Mouse (Mus musculus) bone marrow, adult 2 months (tissue): Measurements from ENCODE around the gene Prame. TPM values are rescaled to one million over a fixed set of nuclear protein-coding genes. Genes with fewer than 3 reads are reported as not detected.
"Not testable (repeated sequence)": the region's sequence is repeated elsewhere in the genome, so short reads cannot be mapped to it uniquely, and the experiment has no call there.

Source experiments
- H3K27ac ChIP-seq: fragments of 200-500 bp; 2 replicates; pipeline ENCODE4 v1.5.1; 2012; ENCODE audit warnings: low read depth, mild to moderate bottlenecking, control low read depth, inconsistent platforms, low read length; ENCODE audit not compliant: control insufficient read depth, poor library complexity, insufficient read depth
- H3K4me1 ChIP-seq: fragments of 200-500 bp; 2 replicates; pipeline ENCODE4 v1.6.1; 2011; ENCODE audit warnings: low read length; ENCODE audit not compliant: control insufficient read depth, insufficient read depth
- H3K4me3 ChIP-seq: fragments of 200-500 bp; replicated peaks from 2 replicates; pipeline ENCODE3; 2011; ENCODE audit warnings: mild to moderate bottlenecking, low read depth, low read length, control low read depth; ENCODE audit not compliant: control insufficient read depth
- CTCF ChIP-seq: fragments of 200-500 bp; IDR thresholded peaks from 2 replicates; pipeline ENCODE4 v1.5.1; 2011; ENCODE audit warnings: low read length, control low read depth; ENCODE audit not compliant: control insufficient read depth, insufficient read depth
- POLR2A ChIP-seq: fragments of 200-500 bp; IDR thresholded peaks from 2 replicates; pipeline ENCODE4 v1.6.1; 2011; ENCODE audit warnings: low read depth, mild to moderate bottlenecking, control low read depth, low read length, borderline replicate concordance; ENCODE audit not compliant: control insufficient read depth
- WGBS: fragments of 180-500 bp; shearing (Covaris S2); methylation state at CpG from one replicate; pipeline ENCODE4 v1.1.7; 2018; 5-methylcytosine and 5-hydroxymethylcytosine counted together
- polyA plus RNA-seq: library from polyadenylated mRNA; stranded (reverse); fragments of >200 nt; gene quantifications from 2 replicates; pipeline ENCODE4 v1.2.4, GENCODE M21; 2011; ENCODE audit warnings: low replicate concordance; ENCODE audit not compliant: missing spikeins, insufficient read depth, insufficient read length

Gene Prame
- not detected in 2 replicates for polyA plus RNA-seq

GRCm38 (mm10) chrX:135627605-135628004, at the start of gene Prame:
Gene Prame (minus strand): TSS chrX:135627705.
- TF ChIP-seq CTCF, result no peak
- TF ChIP-seq POLR2A, result no peak
- H3K4me1 ChIP-seq, result no peaks in the 10 kb centered on the region
- 70% methylated on average over 11 of the region's 11 CpGs for WGBS
- no peak within 1 kb of the TSS for H3K4me3 ChIP-seq
- H3K27ac ChIP-seq, result no peak within 1 kb of the TSS

- H3K27ac ChIP-seq, result no peak overlapping the region
- no peak for TF ChIP-seq CTCF
- TF ChIP-seq POLR2A, result no peak
- 43% methylated on average over 9 of the region's 9 CpGs for WGBS
- H3K4me1 ChIP-seq, result no peaks in the 10 kb centered on the region
- no peak overlapping the region for H3K4me3 ChIP-seq
These were observed 24.8 kb upstream of the Prame start for GRCm38 (mm10) chrX:135652173-135652772.

- not testable (repeated sequence) for H3K27ac ChIP-seq, H3K4me3 ChIP-seq, H3K4me1 ChIP-seq
- 62% methylated on average over 3 of the region's 3 CpGs for WGBS
These were observed 26.0 kb downstream of the Prame start for GRCm38 (mm10) chrX:135601298-135602029.

DNA sequence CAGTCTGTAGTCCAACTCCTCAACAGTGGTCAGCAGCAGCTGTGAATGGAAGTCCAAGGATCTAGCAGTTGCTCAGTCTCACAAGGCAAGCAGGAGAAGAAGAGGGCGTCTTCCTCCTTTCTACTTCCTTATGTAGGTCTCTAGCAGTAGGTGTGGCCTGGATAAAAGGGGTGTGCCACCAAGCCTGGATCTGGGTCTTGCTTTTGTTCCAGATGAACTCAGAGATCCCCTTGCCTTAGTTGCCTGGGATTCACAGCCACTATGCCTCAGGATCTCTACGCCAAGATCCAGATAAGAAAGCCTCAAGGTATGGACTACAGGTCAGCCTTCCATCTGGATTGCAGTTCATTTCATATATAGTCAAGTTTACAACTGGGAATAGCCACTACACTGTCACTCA, 28.8 kb downstream of the Prame start, which contains the start of gene Nxf7:
TSS of gene Nxf7 (minus strand) at position 101 of the 400 bp plus-strand sequence.
- Histone ChIP-seq H3K4me3 (no peak within 1 kb of the TSS), H3K4me1 (no peaks in the 10 kb centered on the region), H3K27ac (no peak within 1 kb of the TSS)
- TF ChIP-seq POLR2A (no peak), CTCF (no peak)
- WGBS, result 68% methylated on average over 2 of the region's 2 CpGs

GRCm38 (mm10) chrX:135598096-135598495, 29.4 kb downstream of the Prame start:
- WGBS, result 78% methylated on average over 13 of the region's 13 CpGs
- H3K4me1 ChIP-seq, result no peaks in the 10 kb centered on the region
- no peak for TF ChIP-seq CTCF
- no peak for TF ChIP-seq POLR2A
- H3K4me3 ChIP-seq, result no peak overlapping the region
- H3K27ac ChIP-seq, result no peak overlapping the region

GRCm38 (mm10) chrX:135576412-135576811, 51.1 kb downstream of the Prame start:
- Histone ChIP-seq H3K27ac (no peak overlapping the region), H3K4me1 (no peaks in the 10 kb centered on the region), H3K4me3 (no peak overlapping the region)
- WGBS, result 48% methylated on average over 1 of the region's 1 CpGs
- TF ChIP-seq POLR2A (no peak), CTCF (no peak)

- H3K27ac ChIP-seq, H3K4me3 ChIP-seq, H3K4me1 ChIP-seq: not testable (repeated sequence)
- 47% methylated on average over 9 of the region's 9 CpGs for WGBS
These were observed 52.4 kb downstream of the Prame start for GRCm38 (mm10) chrX:135574958-135575628.

DNA sequence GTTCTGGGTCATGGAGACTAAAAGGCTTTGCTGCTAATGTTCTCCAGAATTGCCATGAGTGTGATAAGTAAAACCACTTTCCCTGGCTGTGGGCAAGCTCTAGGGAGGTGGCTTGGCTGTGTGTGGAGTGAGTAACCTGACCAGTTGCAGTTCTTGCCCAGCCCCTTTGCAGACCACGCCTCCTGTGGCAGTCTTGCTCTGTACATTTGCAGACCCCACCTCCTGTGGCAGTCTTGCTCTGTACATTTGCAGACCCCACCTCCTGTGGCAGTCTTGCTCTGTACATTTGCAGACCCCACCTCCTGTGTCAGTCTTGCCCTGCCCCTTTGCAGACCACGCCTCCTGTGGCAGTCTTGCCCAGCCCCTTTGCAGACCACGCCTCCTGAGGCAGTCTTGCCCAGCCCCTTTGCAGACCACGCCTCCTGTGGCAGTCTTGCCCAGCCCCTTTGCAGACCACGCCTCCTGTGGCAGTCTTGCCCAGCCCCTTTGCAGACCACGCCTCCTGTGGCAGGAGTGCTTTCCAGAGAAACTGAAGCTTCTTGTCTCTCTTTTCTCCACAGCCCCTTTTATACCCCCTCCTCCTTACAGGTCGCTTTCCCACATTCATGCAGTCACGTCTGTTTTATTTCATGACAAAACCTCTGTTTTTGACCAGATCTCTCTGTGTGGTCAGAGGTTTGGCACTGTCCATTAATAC, 53.1 kb downstream of the Prame start:
- 34% methylated on average over 8 of the region's 8 CpGs for WGBS
- H3K27ac ChIP-seq, H3K4me1 ChIP-seq, H3K4me3 ChIP-seq: not testable (repeated sequence)

DNA sequence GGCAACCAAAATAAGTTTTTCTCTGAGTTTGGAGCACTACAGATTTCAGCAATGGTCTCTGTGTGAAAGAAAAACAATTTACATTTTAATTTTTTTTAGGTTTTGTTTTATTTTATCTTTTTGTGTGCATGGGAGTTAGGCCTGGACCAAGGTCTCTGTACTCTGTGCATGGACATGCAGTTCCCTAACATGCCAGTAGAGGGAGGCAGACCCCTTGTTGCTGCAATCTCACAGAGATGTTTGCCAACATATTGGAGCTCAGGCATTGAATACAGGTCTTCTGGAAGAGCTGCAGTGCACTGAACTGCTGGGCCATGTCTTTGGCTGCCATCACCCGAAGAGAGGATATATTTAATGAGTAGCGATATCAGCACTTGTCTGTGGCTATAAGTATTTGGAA, 58.0 kb downstream of the Prame start:
- 30% methylated on average over 2 of the region's 2 CpGs for WGBS
- not testable (repeated sequence) for H3K4me1 ChIP-seq, H3K4me3 ChIP-seq, H3K27ac ChIP-seq
- peak; percentile 49 for TF ChIP-seq CTCF

DNA sequence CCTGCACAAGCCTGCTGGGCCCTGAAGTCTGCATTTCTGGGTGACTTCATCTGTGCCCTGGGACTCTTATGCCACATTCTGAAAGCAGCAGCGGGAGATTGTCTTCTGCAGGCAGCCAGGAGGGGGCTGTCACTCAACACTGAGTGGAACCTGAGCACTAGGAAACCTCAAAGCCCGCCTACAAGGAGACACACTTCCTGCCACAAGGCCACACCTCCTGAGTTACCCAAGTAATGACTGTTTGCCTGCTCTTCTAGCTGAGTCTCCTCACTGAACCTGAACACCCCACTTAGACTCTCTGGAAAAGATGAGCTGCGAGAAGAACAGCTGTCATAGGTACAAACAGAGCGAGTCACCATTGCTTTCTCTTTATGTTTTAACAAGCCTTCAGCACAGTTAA, 62.6 kb downstream of the Prame start:
- H3K4me3 ChIP-seq, H3K27ac ChIP-seq, H3K4me1 ChIP-seq: not testable (repeated sequence)
- WGBS, result 17% methylated on average over 4 of the region's 4 CpGs
